Mouse (Mus musculus) intestine, embryonic 15.5 days (tissue): Measurements from ENCODE around the gene Gm45194. TPM values are rescaled to one million over a fixed set of nuclear protein-coding genes. Genes with fewer than 3 reads are reported as not detected.

Source experiments
- ATAC-seq: fragments of 200-750 bp; cut with Nextera tagmentation; 2 replicates; pipeline ENCODE4 v1.8.0; 2017; ENCODE audit warnings: moderate TSS enrichment, moderate library complexity
- H3K27ac ChIP-seq: fragments of 300-500 bp; sonication (generic); 2 replicates; pipeline ENCODE4 v1.5.1; 2015; ENCODE audit warnings: mild to moderate bottlenecking, inconsistent platforms
- H3K27me3 ChIP-seq: fragments of 300-500 bp; sonication (generic); replicated peaks from 2 replicates; pipeline ENCODE4 v1.6.1; 2015; ENCODE audit warnings: inconsistent platforms
- H3K36me3 ChIP-seq: fragments of 300-500 bp; sonication (generic); 2 replicates; pipeline ENCODE4 v1.6.1; 2015; ENCODE audit warnings: inconsistent platforms
- H3K4me1 ChIP-seq: fragments of 300-500 bp; sonication (generic); replicated peaks from 2 replicates; pipeline ENCODE4 v1.6.1; 2015; ENCODE audit warnings: inconsistent platforms
- H3K4me2 ChIP-seq: fragments of 300-500 bp; sonication (generic); replicated peaks from 2 replicates; pipeline ENCODE4 v1.6.1; 2015; ENCODE audit warnings: mild to moderate bottlenecking, inconsistent platforms
- H3K4me3 ChIP-seq: fragments of 300-500 bp; sonication (generic); replicated peaks from 2 replicates; pipeline ENCODE4 v1.5.1; 2015; ENCODE audit warnings: inconsistent platforms
- H3K9ac ChIP-seq: fragments of 300-500 bp; sonication (generic); 2 replicates; pipeline ENCODE4 v1.6.1; 2015; ENCODE audit warnings: inconsistent platforms
- H3K9me3 ChIP-seq: fragments of 300-500 bp; sonication (generic); 2 replicates; pipeline ENCODE4 v1.6.1; 2016; ENCODE audit warnings: inconsistent platforms
- WGBS: fragments of 180-500 bp; shearing (Covaris S2); methylation state at CpG from one replicate; pipeline ENCODE4 v1.1.7; 2015; 5-methylcytosine and 5-hydroxymethylcytosine counted together
- polyA plus RNA-seq: library from polyadenylated mRNA; unstranded; fragments of >200 nt; fragmentation: Nextera tagmentation; extraction: Ambion mirVana; gene quantifications from 2 replicates; pipeline ENCODE4 v1.2.1, GENCODE M21; 2015

Gene Gm45194
- polyA plus RNA-seq, 1 experiment from 2014 or later, result 0.41 TPM

GRCm38 (mm10) chrX:112273550-112273949, 382.4 kb downstream of the Gm45194 start:
- no peak for ATAC-seq
- Histone ChIP-seq H3K27me3 (no peaks in the 10 kb centered on the region), H3K4me1 (no peaks in the 10 kb centered on the region), H3K4me2 (no peak overlapping the region), H3K9ac (no peak overlapping the region), H3K27ac (no peak overlapping the region), H3K9me3 (no peaks in the 10 kb centered on the region), H3K4me3 (no peak overlapping the region), H3K36me3 (no peaks in the 10 kb centered on the region)
- WGBS, result 37% methylated on average over 1 of the region's 1 CpGs

Other genes with a start within 250 kb of the Gm45194 start
- gene Hdx, start 194.3 kb upstream of the Gm45194 start, polyA plus RNA-seq, result 0.43 and 0.64 TPM in 2 replicates
- 0.10 and 0.21 TPM in 2 replicates for gene Tex16, start 119.6 kb downstream of the Gm45194 start, polyA plus RNA-seq